Mouse (Mus musculus): Measurements from ENCODE around the gene Cd37. TPM values are rescaled to one million over a fixed set of nuclear protein-coding genes. Genes with fewer than 3 reads are reported as not detected.

The Cd37 gene
- 37.7 and 42.8 TPM in 2 replicates for polyA plus RNA-seq (2012; rRNA removed; ENCODE audit: low replicate concordance)

GRCm38 (mm10) chr7:45238723-45239496, at the start of gene Cd37:
Cd37 (minus strand) TSS chr7:45239115.

GRCm38 (mm10) chr7:45277136-45277760, 38.3 kb upstream of the Cd37 start, which contains the start of gene Slc6a21:
Slc6a21 (plus strand) TSS chr7:45277513.

GRCm38 (mm10) chr7:45240633-45241388, 1.9 kb upstream of the Cd37 start, which contains the start of gene Slc6a16:
Slc6a16 (plus strand) TSS chr7:45241085.

GRCm38 (mm10) chr7:45215673-45216441, 23.1 kb downstream of the Cd37 start, which contains the start of gene Tead2:
Tead2 (plus strand) TSS chr7:45215753.

GRCm38 (mm10) chr7:45211851-45212251, 27.1 kb downstream of the Cd37 start, which contains the start of gene Dkkl1:
Dkkl1 (minus strand) TSS chr7:45212147.

GRCm38 (mm10) chr7:45204380-45205143, 34.4 kb downstream of the Cd37 start, which contains the start of gene Ccdc155:
Ccdc155 (minus strand) TSS chr7:45204892.

Other genes starting within 250 kb of the Cd37 start
- 111 and 156 TPM in 2 replicates for gene Irf3, start 241.5 kb downstream of the Cd37 start, polyA plus RNA-seq (2012; rRNA removed; ENCODE audit: low replicate concordance)
- 30.2 and 45.2 TPM in 2 replicates for gene Bcl2l12, start 240.4 kb downstream of the Cd37 start, polyA plus RNA-seq (2012; rRNA removed; ENCODE audit: low replicate concordance)
- 67.6 and 79.5 TPM in 2 replicates for gene Scaf1, start 222.8 kb downstream of the Cd37 start, polyA plus RNA-seq (2012; rRNA removed; ENCODE audit: low replicate concordance)
- gene Rras, start 221.2 kb downstream of the Cd37 start, polyA plus RNA-seq (2012; rRNA removed; ENCODE audit: low replicate concordance) = 286 and 584 TPM in 2 replicates
- 8.6 and 15.5 TPM in 2 replicates for gene Prr12, start 186.2 kb downstream of the Cd37 start, polyA plus RNA-seq (2012; rRNA removed; ENCODE audit: low replicate concordance)
- 68.3 and 84.1 TPM in 2 replicates for gene Nosip, start 176.7 kb downstream of the Cd37 start, polyA plus RNA-seq (2012; rRNA removed; ENCODE audit: low replicate concordance)
- gene Prrg2, start 176.4 kb downstream of the Cd37 start, polyA plus RNA-seq (2012; rRNA removed; ENCODE audit: low replicate concordance) = 73.3 and 99.8 TPM in 2 replicates
- gene Rcn3, start 146.9 kb downstream of the Cd37 start, polyA plus RNA-seq (2012; rRNA removed; ENCODE audit: low replicate concordance) = 89.2 and 448 TPM in 2 replicates
- 195 and 315 TPM in 2 replicates for gene Fcgrt, start 135.3 kb downstream of the Cd37 start, polyA plus RNA-seq (2012; rRNA removed; ENCODE audit: low replicate concordance)
- 294 and 506 TPM in 2 replicates for gene Rps11, start 114.7 kb downstream of the Cd37 start, polyA plus RNA-seq (2012; rRNA removed; ENCODE audit: low replicate concordance)
- gene Rpl13a, start 110.4 kb downstream of the Cd37 start, polyA plus RNA-seq (2012; rRNA removed; ENCODE audit: low replicate concordance) = 1,583 and 3,800 TPM in 2 replicates
- gene Gm45713, start 102.9 kb downstream of the Cd37 start, polyA plus RNA-seq (2012; rRNA removed; ENCODE audit: low replicate concordance) = 5.4 and 12.9 TPM in 2 replicates
- gene Flt3l, start 102.7 kb downstream of the Cd37 start, polyA plus RNA-seq (2012; rRNA removed; ENCODE audit: low replicate concordance) = 62.3 and 91.9 TPM in 2 replicates
- gene Pih1d1, start 84.8 kb downstream of the Cd37 start, polyA plus RNA-seq (2012; rRNA removed; ENCODE audit: low replicate concordance) = 64.1 and 64.9 TPM in 2 replicates
- gene Aldh16a1, start 84.5 kb downstream of the Cd37 start, polyA plus RNA-seq (2012; rRNA removed; ENCODE audit: low replicate concordance) = 35.1 and 56.5 TPM in 2 replicates
- gene Slc17a7, start 75.2 kb downstream of the Cd37 start, polyA plus RNA-seq (2012; rRNA removed; ENCODE audit: low replicate concordance) = 0.08 TPM in 1 of 2 replicates, not detected in the other
- gene Gfy, start 59.5 kb downstream of the Cd37 start, polyA plus RNA-seq (2012; rRNA removed; ENCODE audit: low replicate concordance) = not detected in 2 replicates
- gene Pth2, start 58.1 kb downstream of the Cd37 start, polyA plus RNA-seq (2012; rRNA removed; ENCODE audit: low replicate concordance) = not detected in 2 replicates
- 0.09 and 0.14 TPM in 2 replicates for gene Ccdc155, start 34.2 kb downstream of the Cd37 start, polyA plus RNA-seq (2012; rRNA removed; ENCODE audit: low replicate concordance)
- 0.17 and 0.73 TPM in 2 replicates for gene Dkkl1, start 27.0 kb downstream of the Cd37 start, polyA plus RNA-seq (2012; rRNA removed; ENCODE audit: low replicate concordance)
- gene Tead2, start 23.4 kb downstream of the Cd37 start, polyA plus RNA-seq (2012; rRNA removed; ENCODE audit: low replicate concordance) = 30.9 and 110 TPM in 2 replicates
- not detected in 2 replicates for gene Slc6a16, start 2.0 kb upstream of the Cd37 start, polyA plus RNA-seq (2012; rRNA removed; ENCODE audit: low replicate concordance)
- 0.11 TPM in 1 of 2 replicates, not detected in the other for gene Slc6a21, start 38.4 kb upstream of the Cd37 start, polyA plus RNA-seq (2012; rRNA removed; ENCODE audit: low replicate concordance)
- 20.9 and 38.3 TPM in 2 replicates for gene Trpm4, start 94.7 kb upstream of the Cd37 start, polyA plus RNA-seq (2012; rRNA removed; ENCODE audit: low replicate concordance)
- gene Hrc, start 96.2 kb upstream of the Cd37 start, polyA plus RNA-seq (2012; rRNA removed; ENCODE audit: low replicate concordance) = 0.30 and 1.2 TPM in 2 replicates
- gene Ppfia3, start 127.9 kb upstream of the Cd37 start, polyA plus RNA-seq (2012; rRNA removed; ENCODE audit: low replicate concordance) = 2.0 and 2.5 TPM in 2 replicates
- 4.4 and 34.4 TPM in 2 replicates for gene Lin7b, start 131.5 kb upstream of the Cd37 start, polyA plus RNA-seq (2012; rRNA removed; ENCODE audit: low replicate concordance)
- 195 and 299 TPM in 2 replicates for gene Snrnp70, start 156.6 kb upstream of the Cd37 start, polyA plus RNA-seq (2012; rRNA removed; ENCODE audit: low replicate concordance)
- gene Kcna7, start 166.5 kb upstream of the Cd37 start, polyA plus RNA-seq (2012; rRNA removed; ENCODE audit: low replicate concordance) = 0.07 and 0.18 TPM in 2 replicates
- gene Ntf5, start 174.6 kb upstream of the Cd37 start, polyA plus RNA-seq (2012; rRNA removed; ENCODE audit: low replicate concordance) = 0.13 and 1.2 TPM in 2 replicates
- not detected in 2 replicates for gene Lhb, start 181.7 kb upstream of the Cd37 start, polyA plus RNA-seq (2012; rRNA removed; ENCODE audit: low replicate concordance)
- gene Gys1, start 195.7 kb upstream of the Cd37 start, polyA plus RNA-seq (2012; rRNA removed; ENCODE audit: low replicate concordance) = 95.5 and 128 TPM in 2 replicates
- gene Ruvbl2, start 199.0 kb upstream of the Cd37 start, polyA plus RNA-seq (2012; rRNA removed; ENCODE audit: low replicate concordance) = 41.3 and 83.3 TPM in 2 replicates
- 2,999 and 3,958 TPM in 2 replicates for gene Ftl1, start 220.8 kb upstream of the Cd37 start, polyA plus RNA-seq (2012; rRNA removed; ENCODE audit: low replicate concordance)
- 94.4 and 133 TPM in 2 replicates for gene Bax, start 227.8 kb upstream of the Cd37 start, polyA plus RNA-seq (2012; rRNA removed; ENCODE audit: low replicate concordance)
- gene Tulp2, start 242.8 kb upstream of the Cd37 start, polyA plus RNA-seq (2012; rRNA removed; ENCODE audit: low replicate concordance) = 0.20 and 0.76 TPM in 2 replicates
- gene Gm45808, start 247.7 kb upstream of the Cd37 start, polyA plus RNA-seq (2012; rRNA removed; ENCODE audit: low replicate concordance) = 5.0 and 20.5 TPM in 2 replicates
- 21.6 and 53.7 TPM in 2 replicates for gene Dhdh, start 249.7 kb upstream of the Cd37 start, polyA plus RNA-seq (2012; rRNA removed; ENCODE audit: low replicate concordance)